In genomic region chr4:105196993-105197765, GRCm38 (mm10) we compare ENCODE assay signal across 31 mouse cellular contexts. TPM values are rescaled to one million over a fixed set of nuclear protein-coding genes. Genes with fewer than 3 reads are reported as not detected.
DNase-seq lines count a peak whose midpoint lies in the region; ATAC-seq and TF ChIP-seq lines count a peak whose summit lies in the region.
"Had no signal": no experiment of that assay in that cellular context is flagged by ENCODE, and none has a peak within 500 bp of the region (broad histone marks: within the 10 kb centered on the region; RNA-seq: fewer than 3 reads in every experiment).

No protein-coding gene starts in this region.

- ATAC-seq in forebrain, postnatal 0 days = peak; percentile 25; the same call in 1 of the 2 replicates
- peak; percentile 56; the same call in 1 of the 2 replicates for ATAC-seq in intestine, embryonic 15.5 days
- no peak for ATAC-seq in stomach, postnatal 0 days (ENCODE audit: low FRiP score, low TSS enrichment)
- ATAC-seq: midbrain, embryonic 15.5 days; Patski had no signal

- H3K27ac ChIP-seq in forebrain, postnatal 0 days (ENCODE audit: low read depth, low read length) = no peak overlapping the region
- H3K27ac ChIP-seq in forebrain, embryonic 10.5 days = no peak overlapping the region
- 0 out of 2 replicates have a peak overlapping the region, but pooled peaks have one; percentile 6 for H3K27ac ChIP-seq in intestine, embryonic 15.5 days
- peak overlapping the region; percentile 45; the same call in 1 of the 2 replicates for H3K27ac ChIP-seq in stomach, postnatal 0 days (replicated peaks)
- no peak overlapping the region for H3K27ac ChIP-seq in midbrain, embryonic 10.5 days (replicated peaks)
- H3K27ac ChIP-seq: embryonic facial prominence, embryonic 12.5 days; kidney, embryonic 15.5 days; limb, embryonic 10.5 days; liver, embryonic 14.5 days; midbrain, embryonic 15.5 days had no signal

- no peak for DNase-seq in forebrain, postnatal 0 days
- no peak for DNase-seq in forebrain, embryonic 10.5 days (ENCODE audit: extremely low spot score, low spot score)
- peak; percentile 59 for DNase-seq in R1 (ENCODE audit: low read depth, low spot score)
- DNase-seq in stomach, postnatal 0 days (ENCODE audit: low spot score) = no peak
- DNase-seq in kidney, postnatal 36 days = no peak
- DNase-seq in left cerebral cortex, postnatal 36 days (ENCODE audit: low spot score in 2 of 2) = no peak
- no peak for DNase-seq in midbrain, embryonic 10.5 days (ENCODE audit: low spot score)
- DNase-seq: adrenal gland, postnatal 36 days; B cell, adult 2 months; cerebellum, adult 8-10 months; cerebellum, postnatal 25 days; gastrocnemius, postnatal 14 days; heart, adult 18-20 months; heart, postnatal 36 days; kidney, adult 18-20 months; kidney, postnatal 25 days; layer of hippocampus, postnatal 36 days; lung, adult 2 months; lung, postnatal 14 days; spleen, adult 18-20 months had no signal

- no peak for TF ChIP-seq EP300 in stomach, postnatal 0 days (optimal IDR thresholded peaks at IDR 0.05)

- intact Hi-C loops in left cerebral cortex, postnatal 36 days (cut with DNase I) = no loop called here

- H3K9ac ChIP-seq in forebrain, postnatal 0 days = no peak overlapping the region
- no peak overlapping the region for H3K9ac ChIP-seq in intestine, embryonic 15.5 days
- H3K9ac ChIP-seq in stomach, postnatal 0 days (ENCODE audit: low read length) = no peak overlapping the region
- H3K9ac ChIP-seq: embryonic facial prominence, embryonic 12.5 days; hindbrain, embryonic 13.5 days; kidney, embryonic 15.5 days; limb, embryonic 15.5 days; liver, embryonic 14.5 days; midbrain, embryonic 15.5 days had no signal

- peaks cover 6% of the 10 kb centered on the region; the same call in 1 of the 2 replicates for H3K4me1 ChIP-seq in forebrain, postnatal 0 days (ENCODE audit: insufficient read depth)
- H3K4me1 ChIP-seq in forebrain, embryonic 10.5 days = peaks cover 83% of the 10 kb centered on the region
- peaks cover 19% of the 10 kb centered on the region for H3K4me1 ChIP-seq in intestine, embryonic 15.5 days (replicated peaks)
- H3K4me1 ChIP-seq in stomach, postnatal 0 days (replicated peaks; ENCODE audit: control insufficient read depth, insufficient read depth) = peaks cover 2% of the 10 kb centered on the region; the same call in 1 of the 2 replicates
- peaks cover 36% of the 10 kb centered on the region for H3K4me1 ChIP-seq in midbrain, embryonic 10.5 days

- no peaks in the 10 kb centered on the region for H3K27me3 ChIP-seq in forebrain, postnatal 0 days (ENCODE audit: insufficient read depth, low read length)
- no peaks in the 10 kb centered on the region for H3K27me3 ChIP-seq in forebrain, embryonic 10.5 days (ENCODE audit: poor library complexity, severe bottlenecking)
- H3K27me3 ChIP-seq in intestine, embryonic 15.5 days (replicated peaks) = no peaks in the 10 kb centered on the region
- no peaks in the 10 kb centered on the region for H3K27me3 ChIP-seq in stomach, postnatal 0 days (ENCODE audit: control insufficient read depth, insufficient read depth, low read length)
- no peaks in the 10 kb centered on the region for H3K27me3 ChIP-seq in midbrain, embryonic 10.5 days (ENCODE audit: low read depth, poor library complexity, severe bottlenecking)
- H3K27me3 ChIP-seq: embryonic facial prominence, embryonic 12.5 days; hindbrain, embryonic 13.5 days; kidney, embryonic 15.5 days; limb, embryonic 15.5 days; midbrain, embryonic 15.5 days; Patski had no signal

- H3K4me2 ChIP-seq in forebrain, postnatal 0 days (ENCODE audit: low read depth) = no peak overlapping the region
- no peak overlapping the region for H3K4me2 ChIP-seq in intestine, embryonic 15.5 days (replicated peaks)
- no peak overlapping the region for H3K4me2 ChIP-seq in stomach, postnatal 0 days (replicated peaks; ENCODE audit: low read depth)
- H3K4me2 ChIP-seq: embryonic facial prominence, embryonic 12.5 days; heart, embryonic 11.5 days; hindbrain, embryonic 13.5 days; kidney, embryonic 15.5 days; limb, embryonic 15.5 days; midbrain, embryonic 15.5 days had no signal

- no peaks in the 10 kb centered on the region for H3K9me3 ChIP-seq in forebrain, postnatal 0 days (ENCODE audit: low read length)
- H3K9me3 ChIP-seq in forebrain, embryonic 10.5 days = no peaks in the 10 kb centered on the region
- no peaks in the 10 kb centered on the region for H3K9me3 ChIP-seq in intestine, embryonic 15.5 days
- no peaks in the 10 kb centered on the region for H3K9me3 ChIP-seq in stomach, postnatal 0 days (ENCODE audit: control insufficient read depth, low read length)
- H3K9me3 ChIP-seq in midbrain, embryonic 10.5 days (replicated peaks) = no peaks in the 10 kb centered on the region
- H3K9me3 ChIP-seq: embryonic facial prominence, embryonic 12.5 days; hindbrain, embryonic 13.5 days; kidney, embryonic 15.5 days; limb, embryonic 10.5 days; limb, embryonic 15.5 days; midbrain, embryonic 15.5 days had no signal

- WGBS in forebrain, postnatal 0 days = 57% methylated on average over 9 of the region's 9 CpGs
- 83% methylated on average over 9 of the region's 9 CpGs for WGBS in forebrain, embryonic 10.5 days
- WGBS in intestine, embryonic 15.5 days = 75% methylated on average over 9 of the region's 9 CpGs
- WGBS in stomach, postnatal 0 days = 61% methylated on average over 9 of the region's 9 CpGs
- WGBS in midbrain, embryonic 10.5 days = 92% methylated on average over 9 of the region's 9 CpGs

- no peak for TF ChIP-seq CTCF in forebrain, postnatal 0 days (IDR thresholded peaks at IDR 0.05; ENCODE audit: low read depth)
- no peak for TF ChIP-seq CTCF in stomach, postnatal 0 days (IDR thresholded peaks at IDR 0.05; ENCODE audit: low read depth)

- no peaks in the 10 kb centered on the region for H3K36me3 ChIP-seq in forebrain, postnatal 0 days (ENCODE audit: insufficient read depth)
- H3K36me3 ChIP-seq in forebrain, embryonic 10.5 days (replicated peaks) = peaks cover 75% of the 10 kb centered on the region
- no peaks in the 10 kb centered on the region for H3K36me3 ChIP-seq in intestine, embryonic 15.5 days
- peaks cover 8% of the 10 kb centered on the region; the same call in 1 of the 2 replicates for H3K36me3 ChIP-seq in stomach, postnatal 0 days (ENCODE audit: control insufficient read depth, insufficient read depth, low read length)
- peaks cover 66% of the 10 kb centered on the region for H3K36me3 ChIP-seq in midbrain, embryonic 10.5 days
- H3K36me3 ChIP-seq: midbrain, embryonic 15.5 days had no signal

- no peak overlapping the region for H3K4me3 ChIP-seq in forebrain, postnatal 0 days (ENCODE audit: low read depth, low read length)
- no peak overlapping the region for H3K4me3 ChIP-seq in forebrain, embryonic 10.5 days
- H3K4me3 ChIP-seq in intestine, embryonic 15.5 days (replicated peaks) = no peak overlapping the region
- H3K4me3 ChIP-seq in stomach, postnatal 0 days (ENCODE audit: low read depth, low read length) = no peak overlapping the region
- no peak overlapping the region for H3K4me3 ChIP-seq in midbrain, embryonic 10.5 days
- H3K4me3 ChIP-seq: embryonic facial prominence, embryonic 12.5 days; hindbrain, embryonic 13.5 days; kidney, embryonic 15.5 days; limb, embryonic 10.5 days; limb, embryonic 15.5 days; midbrain, embryonic 15.5 days had no signal

RNA-seq across cellular contexts. Expression of gene Plpp3, which starts 40.0 kb away (rescaled TPM):
- total RNA-seq in forebrain, postnatal 0 days (2014; rRNA removed) = 64.8 and 87.3 TPM in 2 replicates
- polyA plus RNA-seq in forebrain, postnatal 0 days (2015; fragmentation: Nextera tagmentation; extraction: Ambion mirVana) = 82.8 and 117 TPM in 2 replicates
- 57.2 and 59.4 TPM in 2 replicates for polyA plus RNA-seq in forebrain, embryonic 10.5 days (2016; fragmentation: Nextera tagmentation; extraction: Ambion mirVana)
- polyA plus RNA-seq in intestine, embryonic 15.5 days (2015; fragmentation: Nextera tagmentation; extraction: Ambion mirVana) = 41.2 and 42.0 TPM in 2 replicates
- polyA plus RNA-seq in stomach, postnatal 0 days (2015; fragmentation: Nextera tagmentation; extraction: Ambion mirVana) = 60.2 and 64.4 TPM in 2 replicates
- 100 to 1,000 TPM; 153 to 173 TPM for total RNA-seq in left cerebral cortex, postnatal 36 days (2021)
- polyA plus RNA-seq in midbrain, embryonic 10.5 days (2016; fragmentation: Nextera tagmentation; extraction: Ambion mirVana) = 44.5 and 55.6 TPM in 2 replicates
- total RNA-seq: MEL had no signal

Comparison
In these comparisons a context has a peak if more than half of its experiments do, and no peak if none do; other contexts are left out.
1. H3K27ac ChIP-seq: peak in intestine, embryonic 15.5 days (single experiment) and stomach, postnatal 0 days (single experiment); none in forebrain, postnatal 0 days (single experiment), forebrain, embryonic 10.5 days (single experiment) and midbrain, embryonic 10.5 days (single experiment).